Mouse (Mus musculus): ENCODE results near the gene 2610507B11Rik.

2610507B11Rik gene

DNA sequence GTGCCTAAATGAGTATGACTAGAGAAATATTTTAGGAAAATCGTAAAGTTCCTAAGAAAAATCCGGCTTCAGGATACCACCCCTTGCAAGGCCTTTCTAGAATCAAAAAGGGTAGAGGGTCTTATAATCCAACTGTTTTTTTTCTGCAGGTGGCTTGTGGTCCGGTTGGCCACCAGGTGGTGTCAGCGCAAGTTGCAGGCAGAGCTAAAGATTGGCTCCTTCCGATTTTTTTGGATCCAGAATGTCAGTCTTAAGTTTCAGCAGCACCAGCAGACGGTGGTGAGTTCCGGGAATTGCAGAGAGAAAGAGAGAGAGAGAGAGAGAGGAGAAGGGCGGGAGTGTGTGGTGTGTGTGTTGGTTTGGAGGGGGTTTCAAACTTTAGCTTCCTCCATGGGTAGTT, 998 bp downstream of the 2610507B11Rik start:
- POLR2A ChIA-PET, result interaction anchor here (0.6 to 4.9 kb wide), 27 partner anchors 9 to 1856 kb away, joined by 3 to 70 read pairs (median 4); partner anchors contain the start of genes Rpl23a (in 2 of the 4), Sdf2 (in 2 of the 4) and Supt6 (in 1 of the 4)
- CTCF ChIA-PET, result interaction anchor here (0.6 to 2.3 kb wide), 31 partner anchors 9 to 498 kb away, joined by 3 to 8 read pairs (median 4); partner anchors contain the start of genes Pigs (in 1 of the 4), Sdf2 (in 1 of the 4) and Supt6 (in 1 of the 4)

GRCm38 (mm10) chr11:78265571-78265970, 4.0 kb downstream of the 2610507B11Rik start:
- POLR2A ChIA-PET, result interaction anchor here in 2 of 4 experiments (0.6 to 4.9 kb wide), 9 partner anchors 11 to 82 kb away, joined by 3 to 70 read pairs (median 4); partner anchors contain the start of gene Rpl23a (in 1 of the 2)
- CTCF ChIA-PET, result interaction anchor here in 1 of 4 experiments (0.6 kb wide), 1 partner anchor 1662 kb away, joined by 3 read pairs; no protein-coding TSS in a partner anchor

DNA sequence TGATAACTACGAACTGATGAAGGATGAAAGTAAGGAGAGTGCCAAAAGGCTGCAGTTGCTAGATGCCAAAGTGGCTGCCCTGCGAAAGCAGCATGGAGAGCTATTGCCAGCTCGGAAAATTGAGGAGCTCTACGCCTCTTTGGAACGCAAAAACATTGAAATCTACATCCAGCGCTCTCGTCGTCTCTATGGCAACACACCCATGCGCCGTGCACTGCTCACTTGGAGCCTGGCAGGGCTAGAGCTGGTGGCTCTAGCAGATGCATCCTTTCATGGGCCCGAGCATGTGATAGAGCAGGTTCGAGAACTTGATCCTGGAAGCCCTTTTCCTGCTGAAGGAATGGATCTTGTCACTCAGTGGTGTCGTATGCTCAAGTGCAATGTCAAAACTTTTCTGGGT, 10.4 kb downstream of the 2610507B11Rik start:
- POLR2A ChIA-PET, result interaction anchor here in 2 of 4 experiments (0.6 to 3.3 kb wide), 19 partner anchors 9 to 271 kb away, joined by 3 to 11 read pairs (median 4); partner anchors contain the start of genes 2610507B11Rik (in 1 of the 2), Eral1 (in 1 of the 2) and Rpl23a (in 1 of the 2)

GRCm38 (mm10) chr11:78275596-78275995, 14.0 kb downstream of the 2610507B11Rik start:
- ChIA-PET CTCF (interaction anchor here in 2 of 4 experiments (0.9 to 1.7 kb wide), 4 partner anchors 10 to 79 kb away, joined by 3 to 4 read pairs (median 4); partner anchors contain the start of genes Sdf2 (in 1 of the 2) and Supt6 (in 1 of the 2)), POLR2A (interaction anchor here in 3 of 4 experiments (0.6 to 1.4 kb wide), 5 partner anchors 10 to 108 kb away, joined by 3 to 5 read pairs (median 4); partner anchors contain the start of genes Aldoc (in 1 of the 3) and Pigs (in 1 of the 3))

More for the DNA sequence above, 10.4 kb downstream of the 2610507B11Rik start:
- CTCF ChIA-PET, result interaction anchor here in 2 of 4 experiments (0.8 to 1.8 kb wide), 2 partner anchors 9 kb away, joined by 5 to 8 read pairs; no protein-coding TSS in a partner anchor

GRCm38 (mm10) chr11:78276169-78276568, 14.6 kb downstream of the 2610507B11Rik start:
- ChIA-PET POLR2A (interaction anchor here in 2 of 4 experiments (0.9 to 1.8 kb wide), 5 partner anchors 9 to 52 kb away, joined by 3 to 5 read pairs (median 4); partner anchors contain the start of genes Aldoc (in 1 of the 2) and Pigs (in 1 of the 2)), CTCF (interaction anchor here in 2 of 4 experiments (0.9 to 1.7 kb wide), 3 partner anchors 13 to 79 kb away, joined by 3 to 4 read pairs (median 4); partner anchors contain the start of genes Sdf2 (in 1 of the 2) and Supt6 (in 1 of the 2))

- ChIA-PET CTCF (interaction anchor here in 1 of 4 experiments (1.2 kb wide), 1 partner anchor 16 kb away, joined by 3 read pairs; no protein-coding TSS in a partner anchor), POLR2A (interaction anchor here (0.6 to 1.9 kb wide), 11 partner anchors 9 to 297 kb away, joined by 3 to 8 read pairs (median 4); partner anchors contain the start of gene Rpl23a (in 1 of the 4))
These were observed 17.3 kb downstream of the 2610507B11Rik start for GRCm38 (mm10) chr11:78278853-78279252.

DNA sequence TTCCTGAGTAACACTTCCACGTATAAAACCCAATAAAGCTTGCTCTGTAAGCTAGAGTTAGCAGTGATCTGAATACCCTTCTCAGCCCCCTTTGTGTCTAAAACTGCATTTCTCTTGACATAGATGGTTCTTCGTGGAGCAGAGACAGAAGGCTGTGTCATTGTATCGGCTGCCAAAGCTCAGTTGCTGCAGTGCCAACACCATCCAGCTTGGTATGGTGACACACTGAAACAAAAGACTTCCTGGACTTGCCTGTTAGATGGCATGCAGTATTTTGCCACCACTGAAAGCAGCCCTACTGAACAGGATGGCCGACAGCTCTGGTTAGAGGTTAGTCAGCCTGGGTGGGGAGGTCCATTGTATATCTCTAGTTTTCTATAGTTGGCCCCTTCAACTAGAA, 18.0 kb downstream of the 2610507B11Rik start:
- POLR2A ChIA-PET, result interaction anchor here in 3 of 4 experiments (0.6 to 1.9 kb wide), 10 partner anchors 8 to 298 kb away, joined by 3 to 8 read pairs (median 5); partner anchors contain the start of gene Rpl23a (in 1 of the 3)

GRCm38 (mm10) chr11:78289146-78289763, 27.7 kb downstream of the 2610507B11Rik start:
- ChIA-PET CTCF (no interaction called here), POLR2A (interaction anchor here (0.8 to 2.2 kb wide), 11 partner anchors 10 to 76 kb away, joined by 3 to 9 read pairs (median 4); no protein-coding TSS in a partner anchor)

More for the DNA sequence above, 18.0 kb downstream of the 2610507B11Rik start:
- CTCF ChIA-PET, result interaction anchor here in 1 of 4 experiments (1.2 kb wide), 1 partner anchor 16 kb away, joined by 3 read pairs; no protein-coding TSS in a partner anchor

DNA sequence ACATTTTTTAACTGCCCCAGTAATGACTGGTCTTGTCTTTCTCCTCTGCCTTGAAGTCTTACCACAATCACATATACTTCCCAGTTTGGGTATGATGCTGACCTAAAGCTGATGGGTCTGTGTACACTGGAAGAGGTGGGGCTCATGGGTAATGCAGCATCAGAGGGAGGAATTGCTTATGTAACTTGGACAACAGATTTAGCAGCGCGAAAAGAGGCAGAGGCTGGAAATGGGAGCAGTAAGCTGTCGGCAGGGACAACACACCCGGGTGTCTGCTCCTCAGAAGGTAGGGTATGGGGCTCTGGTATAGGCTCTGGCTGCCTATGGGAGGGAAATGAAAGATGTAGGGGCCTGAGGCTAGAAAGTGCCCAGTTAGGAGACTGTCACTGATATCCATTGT, 29.1 kb downstream of the 2610507B11Rik start, which contains the start of gene BC030499:
Gene BC030499, plus strand, starts transcription at position 188 of the 400 bp plus-strand sequence.
- ChIA-PET CTCF (no interaction called here), POLR2A (interaction anchor here in 2 of 4 experiments (0.5 to 1.9 kb wide), 4 partner anchors 18 to 107 kb away, joined by 3 to 5 read pairs (median 3); partner anchors contain the start of gene Rpl23a (in 1 of the 2))

DNA sequence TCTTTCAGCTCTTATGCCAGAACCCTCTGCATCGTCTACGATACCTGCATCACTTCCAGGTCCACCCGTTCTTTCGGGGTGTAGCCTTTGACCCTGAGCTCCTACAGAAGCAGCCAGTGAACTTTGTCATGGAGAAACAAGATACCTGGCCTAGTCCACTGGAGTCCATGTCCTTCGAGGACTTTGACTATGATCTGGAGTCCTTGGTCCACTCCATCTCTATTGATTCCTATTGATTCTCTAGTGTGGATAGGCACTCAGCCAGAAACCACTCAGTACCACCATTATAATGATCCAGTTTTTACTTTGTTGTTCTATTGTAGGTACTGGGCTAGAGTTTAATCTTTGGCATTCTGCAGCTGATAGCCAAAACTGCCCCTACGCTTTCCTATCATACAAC, 33.0 kb downstream of the 2610507B11Rik start:
- POLR2A ChIA-PET, result interaction anchor here in 2 of 4 experiments (0.6 to 2.1 kb wide), 6 partner anchors 9 to 34 kb away, joined by 3 to 6 read pairs (median 4); partner anchors contain the start of gene Pigs (in 1 of the 2)
- CTCF ChIA-PET, result no interaction called here

DNA sequence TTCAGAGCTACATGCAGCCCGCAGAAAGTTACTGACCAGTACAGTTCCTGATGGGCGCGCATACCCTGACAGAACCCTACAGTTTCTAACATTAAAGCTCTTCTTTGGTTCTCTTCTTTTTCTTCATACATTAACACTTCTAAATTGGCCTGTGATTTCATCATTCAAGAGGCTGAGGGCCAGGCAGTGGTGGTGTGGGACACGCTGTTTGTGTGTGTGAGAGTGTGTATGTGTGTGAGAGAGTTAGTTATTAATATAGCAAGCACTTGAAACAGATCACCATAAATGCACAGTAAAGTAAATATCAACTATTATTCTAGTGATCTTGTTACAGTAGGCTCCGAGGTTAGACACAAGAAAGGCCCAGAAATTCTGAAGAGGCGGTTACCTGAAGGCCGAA, 39.4 kb downstream of the 2610507B11Rik start:
- POLR2A ChIA-PET, result interaction anchor here in 3 of 4 experiments (0.6 to 2.5 kb wide), 25 partner anchors 9 to 240 kb away, joined by 3 to 18 read pairs (median 3); partner anchors contain the start of genes Aldoc (in 3 of the 3), Pigs (in 1 of the 3), Sdf2 (in 1 of the 3) and Supt6 (in 1 of the 3)
- CTCF ChIA-PET, result interaction anchor here in 1 of 4 experiments (0.9 kb wide), 1 partner anchor 75 kb away, joined by 4 read pairs; no protein-coding TSS in a partner anchor

DNA sequence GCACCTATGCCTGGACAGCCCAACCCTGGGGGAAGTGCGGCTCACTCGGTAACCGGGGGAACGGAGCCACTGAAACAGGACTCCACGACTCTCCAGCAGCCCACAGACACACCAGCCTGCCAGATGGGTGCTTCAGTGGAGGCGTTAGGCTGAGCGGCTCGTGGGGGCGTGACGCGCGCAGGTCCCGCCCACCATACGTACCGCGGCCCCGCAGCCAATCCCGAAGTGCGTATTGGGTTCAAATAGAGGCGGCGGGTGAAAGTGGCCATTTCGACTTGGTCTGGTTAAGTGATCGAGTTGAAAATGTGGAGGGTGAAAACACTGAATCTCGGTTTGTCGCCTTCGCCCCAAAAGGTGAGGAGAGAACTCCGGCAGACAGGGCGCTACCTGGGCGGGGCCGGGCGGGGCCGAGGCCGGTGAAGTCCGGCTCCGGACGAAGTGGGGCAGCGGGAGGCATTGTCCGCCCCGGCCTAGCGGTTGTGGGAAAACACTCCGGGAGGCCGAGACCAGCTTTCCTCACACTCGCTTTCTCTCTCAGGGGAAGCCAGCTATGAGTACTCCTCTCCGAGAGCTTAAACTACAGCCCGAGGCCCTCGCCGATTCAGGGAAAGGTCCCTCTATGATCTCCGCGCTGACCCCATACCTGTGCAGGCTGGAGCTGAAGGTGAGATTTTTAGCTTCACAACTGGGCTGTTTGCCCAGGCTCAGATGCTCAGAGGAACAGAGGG, 40.0 kb downstream of the 2610507B11Rik start, which contains the start of gene Spag5:
Gene Spag5, plus strand, starts transcription at position 173 of the 728 bp plus-strand sequence.
- ChIA-PET POLR2A (interaction anchor here (0.6 to 2.8 kb wide), 57 partner anchors 9 to 521 kb away, joined by 3 to 20 read pairs (median 4); partner anchors contain the start of genes Aldoc (in 2 of the 4), Pigs (in 2 of the 4), Rpl23a (in 2 of the 4) and 2610507B11Rik (in 1 of the 4)), CTCF (interaction anchor here in 1 of 4 experiments (0.5 kb wide), 1 partner anchor 135 kb away, joined by 3 read pairs; no protein-coding TSS in a partner anchor)

DNA sequence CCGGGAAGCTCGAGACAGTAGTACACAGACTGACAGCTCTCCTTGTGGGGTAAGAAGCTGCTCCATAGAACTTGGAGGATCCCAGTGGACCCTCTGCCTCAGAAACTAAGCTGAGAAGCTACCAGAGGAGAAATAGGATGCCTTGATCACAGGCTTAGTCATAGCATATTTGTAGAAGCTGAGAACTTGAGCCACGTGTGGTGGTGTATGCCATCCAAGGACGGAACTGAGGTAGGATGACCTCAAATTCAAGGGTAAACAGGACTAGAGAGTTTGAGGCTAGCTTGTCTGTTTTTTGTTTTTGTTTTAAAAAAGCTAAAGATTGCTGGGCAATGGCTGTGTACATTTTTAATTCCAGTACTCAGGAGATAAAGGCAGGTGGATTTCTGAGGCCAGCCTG, 43.7 kb downstream of the 2610507B11Rik start:
- CTCF ChIA-PET, result interaction anchor here in 2 of 4 experiments (0.6 to 1.2 kb wide), 2 partner anchors 13 to 43 kb away, joined by 3 read pairs; no protein-coding TSS in a partner anchor
- POLR2A ChIA-PET, result interaction anchor here in 3 of 4 experiments (0.6 to 3.8 kb wide), 18 partner anchors 11 to 130 kb away, joined by 3 to 18 read pairs (median 3); partner anchors contain the start of genes Pigs (in 2 of the 3), Aldoc (in 1 of the 3) and Rpl23a (in 1 of the 3)

DNA sequence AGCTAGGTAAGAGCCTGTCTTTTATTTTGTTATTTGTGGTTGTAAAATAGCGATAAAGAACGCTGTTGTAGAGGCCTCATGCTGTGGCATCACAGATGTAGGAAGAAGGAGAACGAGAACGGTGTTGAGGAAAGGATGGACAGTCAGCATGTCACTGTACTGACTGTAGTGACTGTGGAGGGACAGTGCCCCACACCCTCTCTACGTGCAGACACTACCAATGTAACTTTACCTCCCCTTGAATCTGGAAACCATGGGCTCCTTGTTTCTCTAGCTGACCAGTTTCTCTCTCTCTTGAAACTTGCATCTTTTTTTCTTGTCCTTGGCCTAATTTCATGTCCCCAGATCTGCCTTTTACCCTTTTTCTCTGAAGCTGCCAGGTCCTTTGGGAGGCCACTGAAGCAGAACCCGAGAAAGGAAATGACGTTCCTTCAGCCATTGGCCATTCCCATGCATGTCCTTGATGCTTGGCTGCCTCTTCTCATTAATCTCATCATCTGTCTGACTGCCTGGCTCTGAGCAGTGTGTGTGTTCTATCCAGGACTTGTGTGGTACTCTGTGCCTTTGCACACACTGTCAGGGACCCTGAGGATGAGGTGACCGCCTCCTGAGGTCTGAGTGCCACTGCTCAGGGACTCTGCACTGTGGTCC, 49.4 kb downstream of the 2610507B11Rik start:
- CTCF ChIA-PET, result no interaction called here
- POLR2A ChIA-PET, result interaction anchor here in 3 of 4 experiments (0.5 to 4.2 kb wide), 16 partner anchors 9 to 1907 kb away, joined by 3 to 23 read pairs (median 4); partner anchors contain the start of genes Spag5 (in 3 of the 3), Pigs (in 2 of the 3) and Aldoc (in 1 of the 3)

DNA sequence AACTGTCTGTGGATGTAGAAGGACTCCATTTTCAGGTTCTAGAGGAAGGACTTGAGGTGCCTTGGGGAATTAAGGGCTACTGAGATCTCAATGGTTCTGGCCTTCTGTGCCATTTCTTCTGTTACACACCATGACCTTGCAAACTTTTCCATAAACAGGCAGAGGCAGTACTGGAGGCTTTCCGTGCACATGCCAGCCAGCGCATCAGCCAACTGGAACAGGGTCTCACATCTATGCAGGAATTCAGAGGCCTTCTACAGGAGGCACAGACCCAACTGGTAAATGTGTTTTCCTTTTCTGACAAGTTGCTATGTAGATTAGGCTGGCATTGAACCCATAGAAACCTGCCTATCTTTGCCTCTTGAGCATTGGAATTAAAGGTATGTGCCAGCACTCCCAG, 52.1 kb downstream of the 2610507B11Rik start:
- CTCF ChIA-PET, result interaction anchor here in 1 of 4 experiments (0.6 kb wide), 1 partner anchor 51 kb away, joined by 6 read pairs; no protein-coding TSS in a partner anchor
- POLR2A ChIA-PET, result interaction anchor here in 2 of 4 experiments (0.7 to 6.7 kb wide), 7 partner anchors 9 to 49 kb away, joined by 3 to 45 read pairs (median 3); partner anchors contain the start of genes Aldoc (in 2 of the 2) and Pigs (in 1 of the 2)

DNA sequence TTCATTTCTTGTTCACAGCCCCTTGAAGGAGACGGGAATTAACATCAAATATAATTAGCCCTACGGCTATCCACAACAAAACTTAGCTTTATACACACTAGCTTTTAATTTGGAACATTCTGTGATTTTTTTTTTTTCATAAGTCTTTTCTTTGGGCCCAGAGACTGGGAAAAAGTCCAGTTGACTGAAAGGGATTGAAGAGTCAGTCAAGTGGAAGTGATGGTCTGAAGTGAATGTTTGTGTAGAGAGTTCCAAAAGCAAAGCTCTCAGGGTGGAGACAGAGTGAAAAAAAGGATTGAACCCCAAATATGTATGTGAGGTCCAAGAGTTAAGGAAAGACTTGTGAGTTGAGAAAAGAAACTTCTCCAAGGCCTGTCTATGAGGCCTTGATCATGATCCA, 56.9 kb downstream of the 2610507B11Rik start:
- ChIA-PET CTCF (interaction anchor here in 3 of 4 experiments (0.7 to 2.3 kb wide), 3 partner anchors 10 to 79 kb away, joined by 3 to 6 read pairs (median 4); partner anchors contain the start of gene Pigs (in 1 of the 3)), POLR2A (interaction anchor here in 3 of 4 experiments (0.6 to 6.7 kb wide), 29 partner anchors 9 to 1000 kb away, joined by 3 to 49 read pairs (median 4); partner anchors contain the start of genes Pigs (in 3 of the 3), Spag5 (in 2 of the 3), 2610507B11Rik (in 1 of the 3) and Rpl23a (in 1 of the 3))

Data from embryonic stem cell, embryonic (primary cell).